Mouse (Mus musculus): ENCODE results near the gene Magt1. TPM values are rescaled to one million over a fixed set of nuclear protein-coding genes. Genes with fewer than 3 reads are reported as not detected.
"Not testable (repeated sequence)": the region's sequence is repeated elsewhere in the genome, so short reads cannot be mapped to it uniquely, and the experiment has no call there.

Magt1 gene
- polyA plus RNA-seq, 1 experiment from 2014 or later, result 47.9 TPM

- Histone ChIP-seq H3K9ac (ENCODE audit: low read length) (no peak overlapping the region), H3K27ac (ENCODE audit: low read depth, low read length) (no peak overlapping the region)
- no peak for ATAC-seq (ENCODE audit: insufficient read depth, low FRiP score, low TSS enrichment)
Measured at GRCm38 (mm10) chrX:106012559-106012958, 853 bp upstream of the Magt1 start.

DNA sequence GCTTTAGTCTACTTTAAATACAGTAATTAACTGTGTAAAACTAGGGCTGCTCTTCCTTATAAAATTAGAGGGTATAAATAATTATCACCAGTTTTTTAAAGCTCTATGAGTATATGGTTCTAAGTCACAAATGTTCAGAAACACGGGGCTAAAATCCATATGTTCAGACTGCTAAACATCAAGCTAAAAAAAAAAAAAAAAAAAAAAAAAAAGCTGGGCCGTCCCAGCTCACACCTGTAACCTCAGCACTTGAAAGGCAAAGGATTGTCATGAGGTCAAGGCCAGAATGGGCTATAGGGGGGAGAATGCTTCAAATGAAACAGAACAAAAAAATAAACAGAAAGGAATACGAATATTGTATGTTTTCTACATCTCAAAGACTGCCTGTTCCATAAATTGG lies 944 bp downstream of the Magt1 start:
- Histone ChIP-seq H3K9ac (ENCODE audit: low read length) (no peak overlapping the region), H3K4me3 (ENCODE audit: low read depth, low read length) (peak overlapping the region; percentile 45), H3K9me3 (ENCODE audit: control insufficient read depth, low read length) (no peaks in the 10 kb centered on the region), H3K36me3 (ENCODE audit: control insufficient read depth, insufficient read depth, low read length) (no peaks in the 10 kb centered on the region), H3K4me2 (ENCODE audit: low read depth) (peak overlapping the region; percentile 25), H3K27ac (ENCODE audit: low read depth, low read length) (no peak overlapping the region), H3K27me3 (ENCODE audit: control insufficient read depth, insufficient read depth, low read length) (no peaks in the 10 kb centered on the region), H3K4me1 (ENCODE audit: control insufficient read depth, insufficient read depth, low read length) (no peaks in the 10 kb centered on the region)
- ATAC-seq (ENCODE audit: insufficient read depth, low FRiP score, low TSS enrichment), result no peak
- WGBS, result 17% methylated on average over 3 of the region's 3 CpGs
- no peak for DNase-seq (ENCODE audit: low spot score)

More at GRCm38 (mm10) chrX:106012559-106012958, 853 bp upstream of the Magt1 start:
- Histone ChIP-seq H3K36me3 (ENCODE audit: control insufficient read depth, insufficient read depth, low read length) (no peaks in the 10 kb centered on the region), H3K27me3 (ENCODE audit: control insufficient read depth, insufficient read depth, low read length) (no peaks in the 10 kb centered on the region), H3K4me3 (ENCODE audit: low read depth, low read length) (0 out of 2 replicates have a peak overlapping the region, but pooled peaks have one; percentile 3), H3K4me2 (ENCODE audit: low read depth) (peak overlapping the region; percentile 35), H3K9me3 (ENCODE audit: control insufficient read depth, low read length) (no peaks in the 10 kb centered on the region), H3K4me1 (ENCODE audit: control insufficient read depth, insufficient read depth, low read length) (no peaks in the 10 kb centered on the region)
- 76% methylated on average over 3 of the region's 3 CpGs for WGBS
- no peak for DNase-seq (ENCODE audit: low spot score)

- WGBS, result 67% methylated on average over 1 of the region's 1 CpGs
- no peaks in the 10 kb centered on the region for H3K27me3 ChIP-seq (ENCODE audit: control insufficient read depth, insufficient read depth, low read length)
Measured at GRCm38 (mm10) chrX:106001605-106002004, 10.1 kb downstream of the Magt1 start.

GRCm38 (mm10) chrX:105957091-105957490 lies 54.6 kb downstream of the Magt1 start:
- not testable (repeated sequence) for H3K9ac ChIP-seq (ENCODE audit: low read length); H3K27me3 ChIP-seq (ENCODE audit: control insufficient read depth, insufficient read depth, low read length); H3K4me1 ChIP-seq (ENCODE audit: control insufficient read depth, insufficient read depth, low read length); H3K36me3 ChIP-seq (ENCODE audit: control insufficient read depth, insufficient read depth, low read length); H3K9me3 ChIP-seq (ENCODE audit: control insufficient read depth, low read length); H3K27ac ChIP-seq (ENCODE audit: low read depth, low read length); H3K4me3 ChIP-seq (ENCODE audit: low read depth, low read length); DNase-seq (ENCODE audit: low spot score); ATAC-seq (ENCODE audit: insufficient read depth, low FRiP score, low TSS enrichment); H3K4me2 ChIP-seq (ENCODE audit: low read depth)
- 73% methylated on average over 14 of the region's 14 CpGs for WGBS

More at GRCm38 (mm10) chrX:106001605-106002004, 10.1 kb downstream of the Magt1 start:
- Histone ChIP-seq H3K36me3 (ENCODE audit: control insufficient read depth, insufficient read depth, low read length) (no peaks in the 10 kb centered on the region), H3K4me1 (ENCODE audit: control insufficient read depth, insufficient read depth, low read length) (no peaks in the 10 kb centered on the region), H3K9ac (ENCODE audit: low read length) (no peak overlapping the region), H3K4me2 (ENCODE audit: low read depth) (no peak overlapping the region), H3K27ac (ENCODE audit: low read depth, low read length) (no peak overlapping the region), H3K9me3 (ENCODE audit: control insufficient read depth, low read length) (no peaks in the 10 kb centered on the region), H3K4me3 (ENCODE audit: low read depth, low read length) (no peak overlapping the region)
- ATAC-seq (ENCODE audit: insufficient read depth, low FRiP score, low TSS enrichment) (no peak), DNase-seq (ENCODE audit: low spot score) (no peak)

DNA sequence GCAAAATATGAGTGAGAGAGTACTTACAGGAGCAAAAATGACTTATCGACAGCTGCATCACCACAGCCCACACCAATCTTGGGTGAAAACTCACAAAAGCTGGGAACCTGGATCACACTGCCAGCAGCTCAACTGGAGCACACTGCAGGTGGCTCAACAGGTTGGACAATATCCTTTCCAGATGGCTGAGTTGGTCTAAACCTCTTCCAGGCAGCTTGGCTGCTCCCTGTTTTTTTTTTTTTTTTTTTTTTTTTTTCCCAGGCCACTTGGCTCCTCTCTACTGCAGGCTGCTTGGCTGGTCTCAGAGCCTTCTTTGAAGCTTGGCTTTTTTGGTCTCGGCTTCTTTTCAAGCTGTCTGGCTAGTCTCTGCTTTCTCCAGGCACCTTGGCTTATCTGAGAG lies 57.7 kb downstream of the Magt1 start:
- H3K4me2 ChIP-seq (ENCODE audit: low read depth), result no peak overlapping the region
- no peak overlapping the region for H3K9ac ChIP-seq (ENCODE audit: low read length)
- H3K27ac ChIP-seq (ENCODE audit: low read depth, low read length), result no peak overlapping the region
- H3K4me3 ChIP-seq (ENCODE audit: low read depth, low read length), result no peak overlapping the region
- H3K4me1 ChIP-seq (ENCODE audit: control insufficient read depth, insufficient read depth, low read length), result no peaks in the 10 kb centered on the region
- ATAC-seq (ENCODE audit: insufficient read depth, low FRiP score, low TSS enrichment), result no peak
- DNase-seq (ENCODE audit: low spot score), result no peak
- H3K9me3 ChIP-seq (ENCODE audit: control insufficient read depth, low read length), result no peaks in the 10 kb centered on the region
- 76% methylated on average over 2 of the region's 2 CpGs for WGBS
- no peaks in the 10 kb centered on the region for H3K36me3 ChIP-seq (ENCODE audit: control insufficient read depth, insufficient read depth, low read length)
- H3K27me3 ChIP-seq (ENCODE audit: control insufficient read depth, insufficient read depth, low read length), result no peaks in the 10 kb centered on the region

- H3K27me3 ChIP-seq (ENCODE audit: control insufficient read depth, insufficient read depth, low read length), result no peaks in the 10 kb centered on the region
- H3K36me3 ChIP-seq (ENCODE audit: control insufficient read depth, insufficient read depth, low read length), result no peaks in the 10 kb centered on the region
- H3K4me3 ChIP-seq (ENCODE audit: low read depth, low read length), result no peak overlapping the region
- no peak for ATAC-seq (ENCODE audit: insufficient read depth, low FRiP score, low TSS enrichment)
- H3K4me1 ChIP-seq (ENCODE audit: control insufficient read depth, insufficient read depth, low read length), result no peaks in the 10 kb centered on the region
- no peaks in the 10 kb centered on the region for H3K9me3 ChIP-seq (ENCODE audit: control insufficient read depth, low read length)
- DNase-seq (ENCODE audit: low spot score), result no peak
- no peak overlapping the region for H3K4me2 ChIP-seq (ENCODE audit: low read depth)
- no peak overlapping the region for H3K9ac ChIP-seq (ENCODE audit: low read length)
- no peak overlapping the region for H3K27ac ChIP-seq (ENCODE audit: low read depth, low read length)
- WGBS, result 72% methylated on average over 1 of the region's 1 CpGs
Measured at GRCm38 (mm10) chrX:105946357-105946756, 65.3 kb downstream of the Magt1 start.

DNA sequence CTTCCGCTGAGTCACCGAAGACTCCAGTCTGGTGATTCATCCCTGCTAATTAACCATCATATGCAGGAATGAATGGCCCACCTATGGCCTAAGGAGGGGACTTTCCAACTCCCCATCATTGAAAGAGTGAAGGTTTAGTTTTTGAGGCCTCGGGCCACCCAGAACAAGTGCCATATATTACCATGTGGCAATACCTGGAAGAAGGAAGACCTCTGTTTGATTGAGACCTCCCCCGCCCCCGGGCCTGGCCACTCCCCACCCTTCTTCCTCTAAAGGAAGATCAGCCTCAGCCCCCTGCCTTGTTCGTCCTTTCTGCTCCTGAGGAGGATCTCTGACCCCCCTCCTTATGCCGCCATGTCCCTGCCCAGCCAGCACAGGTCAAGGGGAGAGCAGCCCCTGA lies 72.5 kb downstream of the Magt1 start:
- no peaks in the 10 kb centered on the region for H3K9me3 ChIP-seq (ENCODE audit: control insufficient read depth, low read length)
- H3K9ac ChIP-seq (ENCODE audit: low read length), result no peak overlapping the region
- no peaks in the 10 kb centered on the region for H3K36me3 ChIP-seq (ENCODE audit: control insufficient read depth, insufficient read depth, low read length)
- H3K4me3 ChIP-seq (ENCODE audit: low read depth, low read length), result no peak overlapping the region
- ATAC-seq (ENCODE audit: insufficient read depth, low FRiP score, low TSS enrichment), result no peak
- no peaks in the 10 kb centered on the region for H3K4me1 ChIP-seq (ENCODE audit: control insufficient read depth, insufficient read depth, low read length)
- H3K27me3 ChIP-seq (ENCODE audit: control insufficient read depth, insufficient read depth, low read length), result no peaks in the 10 kb centered on the region
- no peak overlapping the region for H3K4me2 ChIP-seq (ENCODE audit: low read depth)
- WGBS, result 87% methylated on average over 7 of the region's 7 CpGs
- no peak for DNase-seq (ENCODE audit: low spot score)
- no peak overlapping the region for H3K27ac ChIP-seq (ENCODE audit: low read depth, low read length)

DNA sequence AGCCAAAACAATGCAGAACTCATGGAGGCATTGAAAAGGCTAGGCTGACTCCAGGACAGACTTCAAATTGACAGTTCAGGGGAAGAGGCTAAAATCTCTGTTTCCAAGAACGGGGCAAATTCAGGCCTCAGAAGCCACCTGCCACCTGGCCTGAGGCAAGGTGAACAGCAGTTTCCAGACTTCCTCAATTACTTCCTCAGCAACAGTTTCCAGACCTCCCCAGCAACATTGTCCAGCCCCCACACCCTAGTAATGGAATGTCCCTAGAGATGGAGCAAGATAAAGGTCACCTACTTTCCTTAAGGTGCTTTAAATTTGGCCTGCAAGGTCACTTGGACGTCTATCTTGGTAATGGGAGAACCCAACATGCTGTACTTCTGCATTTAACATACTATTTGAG lies 74.0 kb downstream of the Magt1 start:
- Histone ChIP-seq H3K4me1 (ENCODE audit: control insufficient read depth, insufficient read depth, low read length) (no peaks in the 10 kb centered on the region), H3K4me2 (ENCODE audit: low read depth) (no peak overlapping the region), H3K27ac (ENCODE audit: low read depth, low read length) (no peak overlapping the region), H3K4me3 (ENCODE audit: low read depth, low read length) (no peak overlapping the region), H3K27me3 (ENCODE audit: control insufficient read depth, insufficient read depth, low read length) (no peaks in the 10 kb centered on the region), H3K36me3 (ENCODE audit: control insufficient read depth, insufficient read depth, low read length) (no peaks in the 10 kb centered on the region), H3K9me3 (ENCODE audit: control insufficient read depth, low read length) (no peaks in the 10 kb centered on the region), H3K9ac (ENCODE audit: low read length) (no peak overlapping the region)
- WGBS, result 68% methylated on average over 2 of the region's 2 CpGs
- ATAC-seq (ENCODE audit: insufficient read depth, low FRiP score, low TSS enrichment) (no peak), DNase-seq (ENCODE audit: low spot score) (no peak)

GRCm38 (mm10) chrX:105934341-105934740 lies 77.4 kb downstream of the Magt1 start:
- ATAC-seq (ENCODE audit: insufficient read depth, low FRiP score, low TSS enrichment) (no peak), DNase-seq (ENCODE audit: low spot score) (no peak)
- Histone ChIP-seq H3K4me2 (ENCODE audit: low read depth) (no peak overlapping the region), H3K9me3 (ENCODE audit: control insufficient read depth, low read length) (no peaks in the 10 kb centered on the region), H3K4me3 (ENCODE audit: low read depth, low read length) (no peak overlapping the region), H3K9ac (ENCODE audit: low read length) (no peak overlapping the region), H3K4me1 (ENCODE audit: control insufficient read depth, insufficient read depth, low read length) (no peaks in the 10 kb centered on the region), H3K36me3 (ENCODE audit: control insufficient read depth, insufficient read depth, low read length) (no peaks in the 10 kb centered on the region), H3K27ac (ENCODE audit: low read depth, low read length) (no peak overlapping the region), H3K27me3 (ENCODE audit: control insufficient read depth, insufficient read depth, low read length) (no peaks in the 10 kb centered on the region)
- WGBS, result 64% methylated on average over 5 of the region's 5 CpGs

Measured in neural tube, embryonic 11.5 days (tissue).